Mouse (Mus musculus) G1E-ER4 (cell line): ENCODE measurements around the gene Piezo1. TPM values are rescaled to one million over a fixed set of nuclear protein-coding genes. Genes with fewer than 3 reads are reported as not detected.

ENCODE experiments used
- GATA1 ChIP-seq: IDR thresholded peaks from one replicate; pipeline ENCODE4 v1.8.0; 2012; ENCODE audit warnings: low read length, inconsistent platforms
- polyA plus RNA-seq: library from polyadenylated mRNA; stranded (reverse); fragments of >175 nt; gene quantifications from 2 replicates; pipeline ENCODE4 v1.2.3, GENCODE M21; 2012

Piezo1 gene
- polyA plus RNA-seq, 1 experiment: 69.8 TPM

- no peak for TF ChIP-seq GATA1
Observed at GRCm38 (mm10) chr8:122574667-122575251, 23.6 kb upstream of the Piezo1 start.

- no peak for TF ChIP-seq GATA1
Observed at GRCm38 (mm10) chr8:122574264-122574663, 23.1 kb upstream of the Piezo1 start.

- no peak for TF ChIP-seq GATA1
Observed at GRCm38 (mm10) chr8:122573577-122573976, 22.4 kb upstream of the Piezo1 start.

- no peak for TF ChIP-seq GATA1
Observed at GRCm38 (mm10) chr8:122572751-122573150, 21.6 kb upstream of the Piezo1 start.

GRCm38 (mm10) chr8:122571750-122572267, 20.7 kb upstream of the Piezo1 start:
- no peak for TF ChIP-seq GATA1

- TF ChIP-seq GATA1: no peak
Observed at GRCm38 (mm10) chr8:122571153-122571552, 20.0 kb upstream of the Piezo1 start.

DNA sequence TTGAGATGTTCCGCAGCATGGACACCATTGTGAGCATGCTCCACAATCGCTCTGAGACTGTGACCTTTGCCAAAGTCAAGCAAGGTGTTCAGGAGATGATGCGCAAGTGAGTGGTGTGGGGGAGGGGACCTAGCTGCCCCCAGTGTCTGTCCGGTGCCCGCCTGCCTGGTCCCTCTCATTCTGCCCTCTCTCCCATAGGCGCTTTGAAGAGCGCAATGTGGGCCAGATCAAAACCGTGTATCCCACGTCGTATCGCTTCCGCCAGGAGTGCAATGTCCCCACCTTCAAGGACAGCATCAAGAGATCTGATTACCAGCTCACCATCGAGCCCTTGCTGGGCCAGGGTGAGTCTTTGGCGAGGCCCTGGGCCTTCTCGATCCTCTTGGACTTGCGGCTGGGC, 18.9 kb upstream of the Piezo1 start:
- TF ChIP-seq GATA1: no peak

DNA sequence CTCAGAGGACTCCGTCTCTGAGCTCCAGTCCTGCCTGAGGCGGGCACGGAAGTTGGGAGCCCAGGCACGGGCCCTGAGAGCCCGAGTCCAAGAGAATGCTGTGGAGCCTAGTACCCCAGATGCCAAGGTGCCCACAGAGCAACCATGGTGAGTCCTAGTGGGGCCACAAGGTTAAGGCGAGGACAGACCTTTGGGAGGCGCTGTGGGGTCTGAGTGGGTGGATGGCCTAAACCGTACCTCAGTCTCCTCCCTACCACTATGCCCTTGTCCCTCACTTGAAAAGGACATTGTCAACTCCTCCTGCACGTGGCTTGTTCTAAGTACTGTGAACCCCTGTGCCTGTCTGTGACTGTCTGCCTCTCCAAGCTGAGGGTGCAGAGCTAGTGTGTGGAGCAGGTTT, 18.2 kb upstream of the Piezo1 start:
- no peak for TF ChIP-seq GATA1

DNA sequence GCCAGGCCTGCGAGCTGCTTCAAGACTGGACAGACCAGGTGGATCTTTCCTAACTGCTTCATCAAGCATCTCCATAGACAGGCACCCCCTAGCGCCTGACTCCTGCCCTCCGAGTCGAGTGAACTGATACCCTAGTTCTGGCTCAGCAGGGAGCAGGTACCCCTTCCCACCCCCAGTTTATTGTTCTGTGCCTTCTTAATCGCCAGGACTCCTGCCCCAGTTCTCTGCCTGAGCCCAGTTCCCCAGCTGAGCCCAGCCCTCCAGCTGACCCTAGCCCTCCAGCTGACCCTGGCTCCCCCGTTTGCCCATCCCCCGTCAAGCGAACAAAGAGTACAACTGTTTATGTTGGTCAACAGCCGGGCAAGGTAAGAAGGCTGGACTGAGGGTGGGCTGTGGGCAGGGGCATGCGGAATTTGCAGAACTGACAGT, 17.8 kb upstream of the Piezo1 start:
- no peak for TF ChIP-seq GATA1

- TF ChIP-seq GATA1: no peak
Observed at GRCm38 (mm10) chr8:122568109-122568504, 17.0 kb upstream of the Piezo1 start.

DNA sequence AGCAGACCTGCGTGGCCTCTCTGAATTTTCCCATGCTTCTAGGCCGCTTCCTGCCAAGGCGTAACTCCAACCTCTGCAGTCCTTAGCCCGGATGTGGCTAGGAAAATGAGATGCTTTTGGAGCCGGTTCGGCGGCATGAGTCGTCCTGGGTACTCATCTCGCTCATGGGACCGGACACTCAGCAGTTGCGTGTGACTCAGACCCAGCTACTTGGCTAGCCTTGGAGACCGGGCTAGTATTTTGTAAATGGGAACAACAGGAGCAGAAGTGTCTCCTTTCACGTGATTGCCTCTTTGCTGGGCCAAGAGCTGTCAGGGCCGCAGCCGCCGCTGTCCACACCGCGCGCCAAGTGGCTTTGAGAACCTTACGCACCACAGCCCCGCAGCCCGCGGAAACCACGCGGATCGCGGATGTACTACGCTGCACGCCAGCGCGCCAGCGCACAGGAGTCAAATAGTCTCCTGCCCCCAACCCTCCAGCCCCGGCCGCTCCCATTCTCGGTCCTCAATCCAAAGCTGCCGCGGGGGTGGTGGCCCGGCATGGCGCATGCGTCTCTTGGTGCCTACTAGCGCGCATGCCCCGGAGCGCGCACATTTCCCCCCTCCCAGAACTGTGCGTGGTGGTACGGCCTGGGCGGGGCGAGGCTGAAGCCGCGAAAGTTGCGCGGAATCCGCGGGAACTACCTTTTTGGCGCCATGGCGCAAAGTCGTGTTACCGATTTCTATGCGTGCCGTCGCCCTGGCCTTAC, 16.4 kb upstream of the Piezo1 start, which contains the start of gene Cdt1:
Gene Cdt1, plus strand, starts transcription at position 655 of the 748 bp plus-strand sequence.
- TF ChIP-seq GATA1: no peak

GRCm38 (mm10) chr8:122566766-122567165, 15.6 kb upstream of the Piezo1 start:
- peak; percentile 41 for TF ChIP-seq GATA1

DNA sequence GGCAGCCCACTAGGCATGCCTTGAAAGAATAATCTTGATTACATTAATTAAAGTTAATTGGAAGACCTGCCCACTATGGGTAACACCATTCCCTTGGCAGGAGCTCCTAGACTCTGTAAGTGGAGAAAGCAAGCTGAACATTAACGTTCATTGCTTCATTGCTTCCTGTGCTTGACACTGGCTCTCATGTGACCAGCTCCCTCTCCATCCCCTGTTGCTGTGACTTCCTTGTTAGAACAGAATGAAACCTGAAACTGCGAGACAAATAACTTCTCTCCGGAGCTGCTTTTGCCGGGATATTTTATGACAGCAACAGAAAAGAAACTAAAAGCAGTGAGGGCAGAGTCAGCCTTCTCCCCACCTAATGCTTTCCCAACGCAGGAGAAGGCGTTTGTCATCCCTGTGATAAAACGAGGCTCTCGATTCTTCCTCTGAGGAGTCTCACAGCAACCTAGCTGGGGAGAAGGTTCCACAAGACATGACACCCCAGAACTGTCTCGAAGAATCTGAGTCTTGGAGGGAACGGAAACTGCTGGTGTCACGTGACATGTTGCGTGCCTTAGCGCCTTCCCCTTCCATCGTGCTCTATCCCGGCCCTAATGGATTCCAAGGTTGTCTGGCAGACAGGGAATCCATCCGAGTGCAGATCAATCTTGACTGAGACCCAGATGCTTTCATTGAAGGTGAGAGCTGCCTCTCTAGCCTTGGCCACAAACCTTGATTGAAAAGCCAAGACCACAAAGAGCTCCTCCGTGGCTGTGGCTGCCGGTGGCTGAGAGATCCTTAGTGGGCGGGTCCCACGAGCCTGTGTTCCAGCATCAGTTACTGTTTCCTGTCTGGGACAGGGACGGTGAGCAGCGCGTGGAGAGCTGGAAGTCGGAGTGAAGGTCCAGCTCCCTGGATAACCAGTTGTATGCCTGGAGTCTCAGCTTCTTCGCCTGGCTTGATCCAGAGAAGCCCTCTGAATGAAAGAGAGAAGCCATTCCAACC, 13.5 kb upstream of the Piezo1 start:
- no peak for TF ChIP-seq GATA1

GRCm38 (mm10) chr8:122561199-122561598, 10.1 kb upstream of the Piezo1 start:
- no peak for TF ChIP-seq GATA1

GRCm38 (mm10) chr8:122558671-122559349, 7.7 kb upstream of the Piezo1 start:
- no peak for TF ChIP-seq GATA1
